Mouse (Mus musculus): ENCODE measurements around the gene Ankrd44. TPM values are rescaled to one million over a fixed set of nuclear protein-coding genes. Genes with fewer than 3 reads are reported as not detected.

Gene Ankrd44
- 393 to 441 TPM (median 425 TPM) in 4 replicates for total RNA-seq (2023)

DNA sequence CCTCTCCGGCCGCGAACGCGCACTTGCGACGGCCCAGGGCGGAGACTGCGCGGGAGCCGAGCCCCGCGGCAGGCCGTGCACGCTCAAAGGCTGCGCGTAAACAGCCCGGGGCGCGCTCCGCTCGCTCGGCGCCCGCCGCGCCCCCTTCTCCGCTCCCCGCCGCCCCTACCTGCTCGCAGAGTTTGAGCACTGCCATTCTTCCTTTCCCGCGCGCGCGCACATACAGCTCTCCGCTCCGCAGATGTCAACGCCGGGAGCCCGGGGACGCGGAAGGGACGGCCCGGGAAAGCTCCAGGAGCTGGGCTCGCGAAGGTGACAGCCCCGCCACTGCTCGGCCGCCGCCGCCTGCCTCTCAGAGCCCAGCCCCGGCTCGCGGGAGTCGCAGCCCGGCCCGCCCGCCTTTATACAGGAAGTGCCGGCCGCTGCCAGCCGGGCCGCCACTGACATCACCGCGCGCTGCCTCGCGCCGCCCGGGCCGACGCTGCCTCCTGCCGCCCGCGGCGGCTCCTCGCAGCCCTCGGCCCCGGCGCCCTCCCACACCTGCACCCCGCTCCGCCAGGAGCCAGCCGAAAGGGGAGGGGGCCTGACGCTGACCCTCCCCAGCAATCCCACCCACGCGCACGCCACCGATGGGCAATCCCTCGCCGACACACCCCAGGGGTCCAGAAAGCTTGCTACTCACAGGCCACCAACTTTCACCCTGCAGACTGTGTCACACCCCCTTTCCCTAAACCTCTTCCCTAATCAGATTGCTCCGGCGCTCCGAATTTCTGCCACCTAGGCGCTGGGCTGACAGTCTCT lies at the start of gene Ankrd44:
Gene Ankrd44, minus strand, starts transcription at position 417 of the 801 bp plus-strand sequence.

Other genes with a start within 250 kb of the Ankrd44 start
- 449 to 461 TPM (median 456 TPM) in 4 replicates for gene Sf3b1, start 101.1 kb upstream of the Ankrd44 start, total RNA-seq (2023)
- gene Coq10b, start 126.4 kb upstream of the Ankrd44 start, total RNA-seq (2023), result 65.5 to 76.1 TPM (median 70.7 TPM) in 4 replicates
- gene Hspe1, start 161.7 kb upstream of the Ankrd44 start, total RNA-seq (2023), result 135 to 169 TPM (median 140 TPM) in 4 replicates
- 124 to 155 TPM (median 132 TPM) in 4 replicates for gene Hspd1, start 161.9 kb upstream of the Ankrd44 start, total RNA-seq (2023)
- 106 to 107 TPM (median 106 TPM) in 4 replicates for gene Mob4, start 204.8 kb upstream of the Ankrd44 start, total RNA-seq (2023)

Data from B cell, adult 62 days (primary cell).